Mouse (Mus musculus) heart, embryonic 16.5 days (tissue): ENCODE data around the gene Ep400. TPM values are rescaled to one million over a fixed set of nuclear protein-coding genes. Genes with fewer than 3 reads are reported as not detected.

Experiments
- ATAC-seq: fragments of 200-750 bp; cut with Nextera tagmentation; replicated peaks from 2 replicates; pipeline ENCODE4 v1.8.0; 2017; ENCODE audit warnings: moderate number of reproducible peaks; ENCODE audit not compliant: insufficient read depth, low FRiP score; ENCODE audit errors: extremely low read depth
- H3K27ac ChIP-seq: fragments of 300-500 bp; sonication (generic); 2 replicates; pipeline ENCODE4 v1.5.1; 2014; ENCODE audit warnings: mild to moderate bottlenecking, low read length, control low read depth, moderate library complexity
- H3K27me3 ChIP-seq: fragments of 300-500 bp; sonication (generic); 2 replicates; pipeline ENCODE4 v1.6.1; 2014; ENCODE audit warnings: low read length, mixed read lengths; ENCODE audit not compliant: control insufficient read depth, insufficient read depth
- H3K36me3 ChIP-seq: fragments of 300-500 bp; sonication (generic); 2 replicates; pipeline ENCODE4 v1.6.1; 2014; ENCODE audit not compliant: control insufficient read depth, insufficient read depth
- H3K4me1 ChIP-seq: fragments of 300-500 bp; sonication (generic); 2 replicates; pipeline ENCODE4 v1.6.1; 2014; ENCODE audit warnings: low read length, mixed read lengths; ENCODE audit not compliant: control insufficient read depth, insufficient read depth
- H3K4me2 ChIP-seq: fragments of 300-500 bp; sonication (generic); 2 replicates; pipeline ENCODE4 v1.6.1; 2014; ENCODE audit warnings: low read depth, mild to moderate bottlenecking, control low read depth, low read length
- H3K4me3 ChIP-seq: fragments of 300-500 bp; sonication (generic); 2 replicates; pipeline ENCODE4 v1.5.1; 2014; ENCODE audit warnings: mild to moderate bottlenecking, control low read depth, low read length
- H3K9ac ChIP-seq: fragments of 300-500 bp; sonication (generic); 2 replicates; pipeline ENCODE4 v1.6.1; 2014; ENCODE audit warnings: low read length, control low read depth
- H3K9me3 ChIP-seq: fragments of 300-500 bp; sonication (generic); replicated peaks from 2 replicates; pipeline ENCODE4 v1.6.1; 2016; ENCODE audit warnings: low read length; ENCODE audit not compliant: control insufficient read depth
- WGBS: fragments of 180-500 bp; shearing (Covaris S2); extraction: QIAGEN DNeasy Blood & Tissue Kit; methylation state at CpG from one replicate; pipeline ENCODE4 v1.1.7; 2014; 5-methylcytosine and 5-hydroxymethylcytosine counted together
- polyA plus RNA-seq: library from polyadenylated mRNA; unstranded; fragments of >200 nt; fragmentation: Nextera tagmentation; extraction: Ambion mirVana; gene quantifications from 2 replicates; pipeline ENCODE4 v1.2.1, GENCODE M21; 2015

The Ep400 gene
- polyA plus RNA-seq, 1 experiment from 2014 or later: 26.0 TPM

DNA sequence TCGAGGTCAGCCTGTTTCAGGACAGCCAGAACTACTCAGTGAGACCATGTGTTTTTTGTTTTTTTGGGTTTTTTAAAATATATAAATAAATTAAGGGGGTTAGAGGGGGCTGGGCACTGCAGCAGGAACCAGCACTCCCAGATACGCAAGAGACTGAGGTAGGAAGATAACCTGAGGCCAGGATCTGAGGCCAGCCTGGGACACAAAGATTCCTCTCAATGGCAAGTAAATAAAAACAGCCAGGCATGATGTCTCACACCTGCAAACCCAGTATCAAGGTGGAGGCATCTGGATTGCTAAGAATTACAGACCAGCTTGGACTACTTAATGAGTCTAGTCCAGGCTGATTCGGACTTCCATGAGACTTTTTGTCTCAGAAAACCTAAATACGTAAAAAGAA lies 1.2 kb downstream of the Ep400 start:
- H3K9me3 ChIP-seq: no peaks in the 10 kb centered on the region
- H3K4me2 ChIP-seq: peak overlapping the region; percentile 86
- ATAC-seq: no peak
- H3K4me1 ChIP-seq: peaks cover 12% of the 10 kb centered on the region
- H3K36me3 ChIP-seq: peaks cover 6% of the 10 kb centered on the region
- H3K27ac ChIP-seq: no peak overlapping the region
- peak overlapping the region; percentile 95 for H3K4me3 ChIP-seq
- peak overlapping the region; percentile 93 for H3K9ac ChIP-seq
- H3K27me3 ChIP-seq: no peaks in the 10 kb centered on the region
- 52% methylated on average over 4 of the region's 4 CpGs for WGBS

DNA sequence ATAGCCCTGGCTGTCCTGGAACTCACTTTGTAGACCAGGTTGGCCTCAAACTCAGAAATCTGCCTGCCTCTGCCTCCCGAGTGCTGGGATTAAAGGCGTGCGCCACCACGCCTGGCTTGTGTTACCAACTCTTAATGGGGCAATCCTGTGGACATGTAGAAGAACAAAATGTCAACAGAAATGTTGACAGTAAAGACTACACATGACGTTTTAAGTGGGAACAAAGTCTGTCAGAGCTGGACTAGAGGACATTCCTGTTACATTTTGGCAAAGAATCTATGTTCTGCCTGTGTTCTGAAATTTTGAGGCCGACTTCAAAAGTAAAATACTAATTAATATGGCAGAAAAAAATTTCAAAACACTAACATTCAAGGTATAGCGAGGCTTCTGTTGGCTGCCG lies 6.6 kb downstream of the Ep400 start:
- no peak for ATAC-seq
- H3K27me3 ChIP-seq: no peaks in the 10 kb centered on the region
- no peak overlapping the region for H3K4me3 ChIP-seq
- H3K9me3 ChIP-seq: no peaks in the 10 kb centered on the region
- no peaks in the 10 kb centered on the region for H3K36me3 ChIP-seq
- no peak overlapping the region for H3K9ac ChIP-seq
- WGBS: 89% methylated on average over 8 of the region's 8 CpGs
- no peak overlapping the region for H3K4me2 ChIP-seq
- peaks cover 4% of the 10 kb centered on the region for H3K4me1 ChIP-seq
- no peak overlapping the region for H3K27ac ChIP-seq

GRCm38 (mm10) chr5:110745021-110745420 lies 25.5 kb downstream of the Ep400 start:
- H3K4me3 ChIP-seq: no peak overlapping the region
- no peaks in the 10 kb centered on the region for H3K9me3 ChIP-seq
- peaks cover 2% of the 10 kb centered on the region; the same call in 1 of the 2 replicates for H3K36me3 ChIP-seq
- WGBS: 86% methylated on average over 1 of the region's 1 CpGs
- ATAC-seq: no peak
- no peaks in the 10 kb centered on the region for H3K4me1 ChIP-seq
- H3K4me2 ChIP-seq: no peak overlapping the region
- no peak overlapping the region for H3K27ac ChIP-seq
- H3K9ac ChIP-seq: no peak overlapping the region
- H3K27me3 ChIP-seq: no peaks in the 10 kb centered on the region

DNA sequence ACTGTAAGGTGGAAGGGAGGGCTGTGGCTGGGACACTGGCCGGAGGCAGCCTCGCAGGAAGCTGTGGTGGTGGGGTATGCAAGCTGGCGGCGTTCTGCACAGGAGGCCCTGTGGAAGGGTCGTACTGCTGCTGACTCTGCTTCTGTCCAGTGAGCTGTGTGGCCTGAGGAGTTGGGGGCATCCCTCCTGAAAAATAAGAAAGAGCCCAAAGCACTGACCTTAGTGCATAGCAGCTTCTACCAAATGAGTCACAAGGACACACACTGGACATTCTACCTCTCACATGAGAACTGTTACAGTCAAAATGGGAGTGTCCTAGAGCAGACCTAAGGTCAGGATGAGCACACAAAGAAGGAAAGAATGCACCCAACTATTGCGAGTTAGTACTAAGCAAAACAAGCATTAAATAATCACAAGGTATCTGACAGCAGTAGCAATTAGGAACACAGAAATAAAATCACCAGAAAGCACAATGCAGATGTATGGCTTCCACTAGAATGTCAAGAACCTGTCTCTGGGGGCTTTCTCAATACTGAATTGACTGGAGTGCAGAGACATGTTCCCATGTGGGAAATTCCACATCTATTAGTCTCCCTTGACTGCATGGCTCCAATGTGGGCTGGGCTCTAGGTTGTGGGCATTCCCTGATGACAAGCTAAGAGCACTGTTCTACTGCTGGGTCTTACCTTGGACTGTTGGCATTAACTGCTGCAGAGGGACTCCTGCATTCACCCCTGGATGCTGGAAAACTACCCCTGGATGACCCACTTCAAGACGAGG lies 30.8 kb downstream of the Ep400 start:
- Histone ChIP-seq H3K27me3 (no peaks in the 10 kb centered on the region), H3K9ac (no peak overlapping the region), H3K36me3 (peaks cover 32% of the 10 kb centered on the region), H3K4me2 (no peak overlapping the region), H3K4me1 (no peaks in the 10 kb centered on the region), H3K9me3 (no peaks in the 10 kb centered on the region), H3K4me3 (no peak overlapping the region), H3K27ac (no peak overlapping the region)
- WGBS: 90% methylated on average over 7 of the region's 7 CpGs
- ATAC-seq: no peak

- H3K9me3 ChIP-seq: no peaks in the 10 kb centered on the region
- H3K9ac ChIP-seq: no peak overlapping the region
- no peak overlapping the region for H3K4me2 ChIP-seq
- H3K27me3 ChIP-seq: no peaks in the 10 kb centered on the region
- no peak for ATAC-seq
- peaks cover 46% of the 10 kb centered on the region for H3K36me3 ChIP-seq
- no peak overlapping the region for H3K27ac ChIP-seq
- no peak overlapping the region for H3K4me3 ChIP-seq
- no peaks in the 10 kb centered on the region for H3K4me1 ChIP-seq
- WGBS: 100% methylated on average over 1 of the region's 1 CpGs
Observed at GRCm38 (mm10) chr5:110735606-110736005, 34.9 kb downstream of the Ep400 start.

DNA sequence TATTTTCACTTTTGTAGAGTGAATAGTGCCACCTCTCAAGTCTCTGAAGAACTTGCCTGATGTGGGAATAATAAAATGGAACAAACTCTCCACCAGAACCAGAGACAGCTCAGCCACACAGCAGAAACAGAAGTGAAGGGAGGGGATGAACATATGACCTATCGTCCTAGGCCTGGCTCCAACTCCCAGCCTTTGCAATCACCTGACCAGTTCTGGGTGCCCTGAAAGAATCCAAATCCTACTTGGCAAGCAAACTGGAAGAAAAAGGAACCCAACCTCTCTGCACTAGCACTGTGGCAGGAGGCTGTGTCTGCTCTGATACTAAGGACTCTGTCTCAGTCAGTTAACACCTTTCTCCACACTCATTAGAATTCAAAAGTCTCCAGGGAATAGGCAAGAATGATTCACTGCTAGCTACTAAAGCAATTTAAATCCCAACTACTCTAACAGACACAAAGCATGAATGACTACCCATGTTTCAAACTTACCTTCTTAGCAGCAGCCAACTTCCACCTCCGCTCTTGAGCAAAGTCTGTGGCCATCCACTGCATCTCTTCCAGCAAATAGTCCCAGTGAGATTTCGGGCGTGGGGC lies 37.2 kb downstream of the Ep400 start:
- no peak overlapping the region for H3K9ac ChIP-seq
- no peaks in the 10 kb centered on the region for H3K27me3 ChIP-seq
- H3K36me3 ChIP-seq: peaks cover 34% of the 10 kb centered on the region
- no peak overlapping the region for H3K4me2 ChIP-seq
- H3K27ac ChIP-seq: no peak overlapping the region
- no peaks in the 10 kb centered on the region for H3K4me1 ChIP-seq
- 90% methylated on average over 4 of the region's 4 CpGs for WGBS
- no peaks in the 10 kb centered on the region for H3K9me3 ChIP-seq
- no peak overlapping the region for H3K4me3 ChIP-seq
- no peak for ATAC-seq

DNA sequence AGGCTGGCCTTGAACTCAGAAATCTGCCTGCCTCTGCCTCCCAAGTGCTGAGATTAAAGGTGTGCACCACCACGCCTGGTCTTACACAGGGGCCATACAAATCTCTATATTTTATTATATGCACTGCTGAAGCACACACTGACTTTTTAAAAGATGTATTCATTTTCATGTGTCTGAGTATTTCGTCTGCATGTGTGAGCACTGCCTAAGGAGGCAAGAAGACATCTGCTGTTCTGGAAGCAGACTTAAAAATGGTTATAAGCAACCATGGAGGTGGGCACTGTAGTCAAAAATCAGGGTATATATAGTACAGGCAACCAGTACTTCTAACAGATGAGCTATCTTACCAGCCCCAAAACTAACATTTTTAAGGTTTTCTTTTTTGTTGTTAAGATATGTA lies 39.3 kb downstream of the Ep400 start:
- Histone ChIP-seq H3K4me1 (no peaks in the 10 kb centered on the region), H3K9ac (no peak overlapping the region), H3K4me3 (no peak overlapping the region), H3K27me3 (no peaks in the 10 kb centered on the region), H3K4me2 (no peak overlapping the region), H3K36me3 (peaks cover 35% of the 10 kb centered on the region), H3K9me3 (no peaks in the 10 kb centered on the region), H3K27ac (no peak overlapping the region)
- 91% methylated on average over 2 of the region's 2 CpGs for WGBS
- no peak for ATAC-seq

DNA sequence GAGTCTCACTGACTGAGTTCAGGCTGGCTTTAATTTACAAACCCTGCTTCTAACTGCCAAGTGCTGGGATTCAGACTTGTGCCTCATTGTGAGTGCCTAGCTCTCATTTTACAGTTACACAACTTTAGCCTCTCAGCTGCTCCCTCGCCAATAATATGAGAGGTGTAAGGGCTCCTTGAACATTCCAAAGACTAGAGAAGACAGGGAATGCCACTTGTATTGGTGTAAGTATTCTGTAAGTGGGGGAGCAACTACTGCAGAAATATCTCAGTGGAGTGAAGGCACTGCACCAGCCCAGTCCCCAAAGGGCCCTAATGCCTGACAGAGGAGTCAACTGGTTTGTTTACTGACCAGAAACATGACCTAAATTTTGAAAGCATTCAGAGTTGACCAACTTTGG lies 42.7 kb downstream of the Ep400 start:
- WGBS: 82% methylated on average over 1 of the region's 1 CpGs
- peaks cover 40% of the 10 kb centered on the region for H3K36me3 ChIP-seq

DNA sequence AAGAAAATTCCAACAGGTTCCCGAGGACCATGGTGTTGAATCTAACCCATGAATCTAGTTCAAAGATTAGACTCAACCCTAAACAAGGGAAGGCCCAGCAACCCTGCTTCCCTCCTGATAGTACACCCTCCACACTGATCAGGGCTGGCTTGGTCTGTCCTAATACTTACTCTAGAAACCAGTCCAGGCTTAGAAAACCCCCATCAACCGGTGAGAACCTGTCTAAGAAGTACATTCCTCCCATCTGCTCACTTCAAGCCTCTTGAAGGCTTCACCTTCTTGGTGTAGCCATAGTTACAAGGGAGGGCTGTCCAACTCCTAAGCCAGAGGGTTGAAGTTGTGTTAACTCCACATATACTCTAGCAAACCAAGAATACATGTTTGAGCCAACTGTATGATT lies 47.0 kb downstream of the Ep400 start:
- H3K36me3 ChIP-seq: peaks cover 54% of the 10 kb centered on the region
- H3K4me3 ChIP-seq: no peak overlapping the region
- no peak overlapping the region for H3K4me2 ChIP-seq
- H3K9ac ChIP-seq: no peak overlapping the region
- H3K27me3 ChIP-seq: no peaks in the 10 kb centered on the region
- no peaks in the 10 kb centered on the region for H3K4me1 ChIP-seq
- H3K27ac ChIP-seq: no peak overlapping the region
- WGBS: 91% methylated on average over 2 of the region's 2 CpGs
- no peaks in the 10 kb centered on the region for H3K9me3 ChIP-seq
- ATAC-seq: no peak

More for the DNA sequence above, 42.7 kb downstream of the Ep400 start:
- no peak for ATAC-seq
- Histone ChIP-seq H3K9ac (no peak overlapping the region), H3K4me1 (no peaks in the 10 kb centered on the region), H3K4me3 (no peak overlapping the region), H3K4me2 (no peak overlapping the region), H3K27me3 (no peaks in the 10 kb centered on the region), H3K9me3 (no peaks in the 10 kb centered on the region), H3K27ac (no peak overlapping the region)
